Mouse (Mus musculus): ENCODE measurements around the gene Gtpbp2.
A peak's percentile ranks its signal among the peaks of the same experiment; 100 is the strongest.

The Gtpbp2 gene

DNA sequence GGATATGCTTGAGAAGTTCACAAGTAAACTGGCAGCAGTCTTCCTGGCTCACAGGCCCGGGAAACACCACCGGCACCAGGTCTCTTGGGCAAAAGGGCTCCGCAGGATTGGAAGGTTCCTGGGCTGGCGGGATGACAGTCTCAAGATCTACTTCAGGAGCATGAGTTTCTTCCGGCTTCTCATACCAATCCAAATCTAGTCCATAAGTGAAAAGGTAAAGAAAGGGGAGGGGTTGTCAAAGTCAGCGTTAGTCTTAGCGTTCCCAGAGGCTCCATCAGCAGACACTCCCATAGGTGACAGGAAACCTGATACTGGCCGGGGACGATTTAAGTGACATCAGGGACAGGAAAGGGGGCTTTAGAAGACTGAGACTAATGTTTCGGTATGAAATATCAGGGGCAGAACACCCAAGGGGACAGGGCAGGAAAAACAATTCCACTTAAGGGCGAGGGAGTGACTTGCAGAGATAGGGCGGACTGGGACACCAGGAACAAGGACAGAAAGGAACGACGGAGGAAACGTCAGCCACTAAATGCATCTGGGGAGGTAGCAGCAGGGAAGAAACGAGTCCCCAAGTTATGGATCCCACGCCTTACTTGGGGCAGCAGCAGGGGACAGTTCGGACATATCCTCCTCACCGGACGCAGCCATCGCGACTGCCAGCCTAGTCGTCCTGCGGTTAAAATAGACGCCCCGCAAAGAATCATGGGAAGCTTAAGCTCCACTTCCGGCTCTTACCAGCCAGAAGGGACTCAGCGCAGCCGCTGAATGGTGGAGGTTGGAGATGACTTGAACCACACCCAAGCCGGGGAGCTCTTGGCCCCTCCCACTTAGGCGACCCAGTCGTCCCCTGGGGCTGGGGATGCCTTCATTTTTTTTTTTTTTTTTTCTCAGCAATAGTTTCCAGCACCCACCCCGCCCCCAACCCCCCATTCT is 7.7 kb upstream of the Gtpbp2 start, which contains the start of gene Mad2l1bp:
Mad2l1bp (minus strand) TSS at position 707 of the 936 bp plus-strand sequence.
- DNase-seq (ENCODE audit: low spot score in 2 of 2) = peak; percentile 85 to 88

DNA sequence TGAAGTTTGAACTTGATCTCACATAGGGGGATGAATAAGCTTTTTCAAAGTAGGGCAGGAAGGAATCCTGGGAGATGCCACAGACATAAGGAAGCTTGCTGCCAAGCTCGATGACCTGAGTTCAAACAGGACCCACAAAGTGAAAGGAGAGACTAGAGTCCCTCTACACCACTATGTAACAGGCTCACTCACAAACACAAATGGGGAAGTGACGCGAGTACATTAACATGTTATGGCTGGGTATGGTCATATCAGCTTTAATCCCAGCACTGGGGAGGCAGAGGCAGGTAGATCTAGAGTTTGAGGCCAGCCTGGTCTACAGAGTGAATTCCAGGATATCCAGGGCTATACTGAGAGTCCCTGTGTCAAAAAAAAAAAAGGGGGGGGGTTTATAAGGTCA is 6.5 kb upstream of the Gtpbp2 start:
- no peak for DNase-seq (ENCODE audit: low spot score in 2 of 2)

DNA sequence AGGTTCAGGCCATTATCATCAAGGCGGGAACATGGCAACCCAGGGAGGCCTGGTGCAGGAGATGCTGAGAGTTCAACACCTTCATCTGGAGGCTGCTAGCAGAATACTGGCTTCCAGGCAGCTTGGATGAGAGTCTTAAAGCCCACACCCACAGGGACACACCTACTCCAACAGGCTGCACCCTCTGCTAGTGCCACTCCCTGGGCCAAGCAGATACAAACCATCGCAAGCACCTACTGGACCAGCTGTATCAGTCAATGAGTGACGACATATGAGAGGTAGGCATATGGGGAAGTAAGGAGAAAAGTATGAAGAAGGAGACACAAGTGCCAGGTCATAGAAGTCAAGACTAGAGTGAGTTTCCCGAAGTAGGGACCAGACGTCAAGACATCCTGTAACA is 4.2 kb upstream of the Gtpbp2 start:
- no peak for DNase-seq (ENCODE audit: low spot score in 2 of 2)

DNA sequence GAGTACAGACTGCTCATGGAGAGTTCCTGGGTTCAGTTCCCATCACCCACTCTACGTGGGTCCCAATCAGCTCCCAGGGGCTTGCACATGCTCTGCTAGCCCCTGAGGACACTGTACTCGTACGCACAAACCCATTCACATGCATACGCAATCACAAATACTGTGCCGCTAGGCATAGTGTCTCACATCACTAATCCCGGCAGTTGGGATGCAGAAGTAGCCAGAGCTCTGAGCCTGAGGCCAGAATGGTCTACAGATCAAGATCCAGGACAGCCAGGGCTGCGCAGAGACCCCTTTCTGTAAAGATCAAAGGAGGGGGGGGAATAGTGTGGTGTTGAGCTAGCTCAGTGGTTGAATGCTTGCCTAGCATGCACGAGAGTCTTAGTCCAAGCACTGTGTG is 3.7 kb upstream of the Gtpbp2 start:
- no peak for DNase-seq (ENCODE audit: low spot score in 2 of 2)

DNA sequence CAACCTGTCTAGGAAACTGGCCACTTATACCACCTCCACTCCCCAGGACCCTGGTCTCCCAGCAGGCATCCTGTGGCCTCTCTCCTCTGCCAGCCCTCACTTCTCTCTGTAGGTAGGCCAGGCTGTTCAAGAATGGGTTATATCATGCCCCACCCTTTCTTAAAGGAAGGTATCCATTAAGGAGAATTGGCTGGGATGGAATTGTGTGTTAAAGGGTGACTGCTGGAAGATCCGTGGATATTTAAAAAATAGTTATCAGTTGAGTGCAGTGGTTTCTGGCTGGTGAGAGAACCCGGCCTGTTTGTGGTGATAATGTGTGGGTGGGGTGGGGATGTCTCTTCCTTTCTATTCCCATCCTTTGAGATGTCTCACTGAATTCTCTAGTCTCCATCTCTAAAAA is 1.6 kb upstream of the Gtpbp2 start:
- no peak for DNase-seq (ENCODE audit: low spot score in 2 of 2)

DNA sequence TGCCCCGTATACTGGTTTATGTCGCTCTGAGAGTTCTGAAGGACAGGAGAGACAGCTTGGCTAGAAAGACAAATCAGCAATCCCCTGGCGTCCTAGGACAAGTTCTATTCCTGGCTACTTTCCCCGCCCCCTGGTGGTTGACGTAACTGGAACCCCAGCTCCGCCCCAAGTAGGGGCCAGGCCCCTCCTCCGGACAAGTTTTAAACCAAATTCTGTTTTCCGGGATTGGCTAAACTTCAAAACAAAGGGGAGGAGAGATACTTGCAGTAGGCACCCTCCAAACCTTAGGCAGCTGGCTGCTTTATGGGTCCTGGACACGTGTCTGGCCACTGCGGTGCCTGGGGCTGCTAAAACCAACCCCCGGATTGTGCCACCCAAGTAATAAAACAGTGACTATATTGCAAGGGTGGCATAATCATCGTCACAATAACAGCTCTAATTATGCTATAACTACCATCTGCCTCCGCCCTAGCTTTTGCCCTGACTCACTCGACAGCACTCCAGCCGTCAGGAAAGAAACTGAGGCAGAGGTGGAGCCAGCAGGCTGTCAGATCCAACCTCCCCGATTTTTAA is 656 bp upstream of the Gtpbp2 start:
- peak; percentile 84 to 87 for DNase-seq (ENCODE audit: low spot score in 2 of 2)

DNA sequence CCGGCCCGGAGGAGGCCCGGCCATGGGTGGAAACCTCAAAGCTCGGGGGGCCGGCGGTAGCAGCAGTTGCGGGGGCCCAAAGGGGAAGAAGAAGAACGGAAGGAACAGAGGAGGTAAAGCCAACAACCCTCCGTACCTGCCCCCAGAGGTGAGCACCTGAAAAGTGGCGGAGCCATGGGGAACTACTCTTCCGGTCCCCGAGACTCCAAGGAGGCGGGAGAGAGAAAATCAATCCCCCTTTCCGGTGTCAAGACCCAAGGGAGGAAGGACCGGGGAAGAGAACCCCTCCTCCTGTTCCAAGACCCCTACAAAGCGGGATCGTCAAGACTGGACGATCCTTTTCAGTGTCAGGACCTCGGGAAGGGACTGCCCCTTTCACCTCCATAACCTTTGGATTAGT is 347 bp downstream of the Gtpbp2 start:
- no peak for DNase-seq (ENCODE audit: low spot score in 2 of 2)

DNA sequence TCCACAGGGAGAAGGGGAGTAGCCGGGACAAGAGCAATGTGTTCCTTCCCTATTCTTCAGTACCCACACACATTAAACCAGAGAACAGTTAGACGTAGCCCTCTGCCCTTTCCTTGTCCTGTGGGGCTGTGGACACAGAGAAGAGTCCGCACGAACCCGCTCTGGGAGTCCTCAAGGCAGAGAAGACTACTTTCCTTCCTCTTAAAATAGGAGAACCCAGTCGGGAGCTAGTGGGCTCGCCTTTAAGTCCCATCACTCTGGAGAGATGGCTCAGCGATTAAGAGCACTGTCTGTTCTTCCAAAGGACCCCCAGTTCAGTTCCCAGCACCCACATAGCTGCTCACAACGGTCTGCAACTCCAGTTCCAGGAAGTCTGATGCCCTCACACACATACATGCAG is 878 bp downstream of the Gtpbp2 start:
- DNase-seq (ENCODE audit: low spot score in 2 of 2) = no peak

DNA sequence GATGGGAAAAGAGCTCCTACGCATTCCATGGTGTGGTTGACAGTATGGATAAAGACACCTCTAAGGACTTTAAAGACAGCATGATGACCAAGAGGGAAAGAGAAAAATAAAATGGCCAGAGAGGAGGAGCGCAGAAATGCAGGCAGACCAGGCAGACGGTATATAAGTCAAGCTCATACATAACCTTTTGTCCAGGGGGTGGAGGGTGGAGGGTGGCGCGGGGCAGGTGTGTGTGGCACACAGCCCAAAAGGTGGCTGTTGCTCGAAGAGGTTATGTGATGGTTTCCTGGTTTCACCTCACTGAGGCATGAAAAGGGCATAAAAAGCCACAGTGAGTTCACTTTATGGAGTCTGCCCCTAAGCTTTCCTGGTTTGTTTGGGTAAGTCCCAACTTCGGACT is 1.7 kb downstream of the Gtpbp2 start:
- DNase-seq (ENCODE audit: low spot score in 2 of 2) = no peak

DNA sequence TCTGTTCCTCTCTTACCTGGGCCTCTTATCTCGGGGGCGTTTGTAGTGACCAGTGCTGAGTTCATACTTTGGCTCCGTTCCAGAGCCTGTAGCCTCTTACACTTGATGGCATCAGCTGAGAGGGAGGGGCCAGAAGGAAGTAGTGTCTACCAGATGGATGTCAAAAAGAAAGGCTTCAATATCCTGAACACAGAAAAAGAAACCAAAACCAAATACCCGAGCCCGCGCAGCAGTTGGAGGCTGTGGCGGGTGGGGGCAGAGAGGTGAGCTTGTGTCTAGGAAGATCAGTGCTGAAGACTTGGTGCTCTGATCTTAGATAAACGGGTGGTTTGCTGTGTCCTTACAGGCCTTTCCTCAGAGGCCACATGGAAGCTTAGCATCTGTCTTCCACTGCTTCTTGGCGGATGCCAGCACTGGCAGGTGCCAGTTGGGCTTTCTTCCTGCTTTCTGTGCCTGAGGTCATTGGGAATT is 2.2 kb downstream of the Gtpbp2 start:
- DNase-seq (ENCODE audit: low spot score in 2 of 2) = no peak

DNA sequence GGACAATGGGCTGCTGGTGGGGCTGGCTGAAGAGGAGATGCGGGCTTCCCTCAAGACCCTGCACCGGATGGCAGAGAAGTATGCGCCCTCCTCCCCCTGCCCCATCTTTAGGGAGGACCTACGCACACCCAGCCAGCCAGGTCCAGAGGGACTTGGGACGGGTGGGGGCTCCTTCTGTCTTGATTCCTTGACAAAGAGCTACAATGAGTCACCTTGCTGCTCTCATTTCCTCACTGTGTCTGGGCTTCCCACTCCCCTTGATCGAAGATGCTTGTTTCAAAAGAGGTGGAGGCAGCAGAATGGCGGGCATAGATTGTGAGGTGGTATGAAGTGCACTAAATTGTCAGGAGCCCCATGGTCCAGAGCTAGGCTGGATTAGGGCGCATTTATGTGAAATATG is 3.5 kb downstream of the Gtpbp2 start:
- DNase-seq (ENCODE audit: low spot score in 2 of 2) = no peak

DNA sequence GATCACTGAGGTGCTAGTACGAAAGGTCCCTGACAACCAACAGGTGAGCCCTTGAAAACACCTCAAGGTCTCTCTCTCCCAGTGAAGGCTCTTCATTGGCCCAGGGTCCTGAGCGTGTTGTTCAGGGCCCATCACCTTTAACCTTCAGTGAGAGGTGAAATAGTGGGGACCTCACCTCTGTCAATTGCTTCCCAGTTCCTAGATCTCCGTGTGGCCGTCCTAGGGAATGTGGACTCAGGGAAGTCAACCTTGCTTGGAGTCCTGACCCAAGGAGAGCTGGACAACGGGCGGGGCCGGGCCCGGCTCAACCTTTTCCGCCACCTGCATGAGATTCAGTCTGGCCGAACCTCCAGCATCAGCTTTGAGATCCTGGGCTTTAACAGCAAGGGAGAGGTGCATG is 4.0 kb downstream of the Gtpbp2 start:
- DNase-seq (ENCODE audit: low spot score in 2 of 2) = no peak

DNA sequence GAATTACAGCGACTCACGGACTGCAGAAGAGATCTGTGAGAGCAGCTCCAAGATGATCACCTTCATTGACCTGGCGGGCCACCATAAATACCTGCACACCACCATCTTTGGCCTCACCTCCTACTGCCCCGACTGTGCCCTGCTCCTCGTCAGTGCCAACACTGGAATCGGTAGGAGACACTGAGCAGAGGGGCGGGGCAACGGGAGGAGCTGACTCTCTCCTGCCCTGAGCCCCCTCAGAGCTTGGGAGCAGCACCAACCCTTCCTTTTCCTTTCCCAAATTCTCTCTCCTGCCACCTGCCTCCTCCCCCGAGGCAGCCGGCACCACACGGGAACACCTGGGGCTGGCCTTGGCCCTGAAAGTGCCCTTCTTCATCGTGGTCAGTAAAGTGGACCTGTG is 4.6 kb downstream of the Gtpbp2 start:
- DNase-seq (ENCODE audit: low spot score in 2 of 2) = no peak

DNA sequence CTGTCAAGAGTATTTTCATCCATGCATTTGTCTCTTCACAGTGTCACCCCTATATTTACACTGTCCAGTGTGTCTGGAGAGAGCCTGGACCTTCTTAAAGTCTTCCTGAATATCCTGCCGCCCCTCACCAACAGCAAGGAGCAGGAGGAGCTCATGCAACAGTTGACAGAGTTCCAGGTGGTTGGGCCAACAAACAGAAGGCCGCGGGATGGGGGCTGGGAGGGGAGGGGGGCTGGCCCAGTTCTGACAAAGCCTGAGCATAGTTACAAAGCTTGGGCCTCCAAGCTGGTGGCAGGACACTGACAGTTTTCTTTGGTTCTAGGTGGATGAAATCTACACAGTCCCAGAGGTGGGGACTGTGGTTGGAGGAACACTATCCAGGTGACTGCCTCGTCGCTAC is 5.4 kb downstream of the Gtpbp2 start:
- no peak for DNase-seq (ENCODE audit: low spot score in 2 of 2)

DNA sequence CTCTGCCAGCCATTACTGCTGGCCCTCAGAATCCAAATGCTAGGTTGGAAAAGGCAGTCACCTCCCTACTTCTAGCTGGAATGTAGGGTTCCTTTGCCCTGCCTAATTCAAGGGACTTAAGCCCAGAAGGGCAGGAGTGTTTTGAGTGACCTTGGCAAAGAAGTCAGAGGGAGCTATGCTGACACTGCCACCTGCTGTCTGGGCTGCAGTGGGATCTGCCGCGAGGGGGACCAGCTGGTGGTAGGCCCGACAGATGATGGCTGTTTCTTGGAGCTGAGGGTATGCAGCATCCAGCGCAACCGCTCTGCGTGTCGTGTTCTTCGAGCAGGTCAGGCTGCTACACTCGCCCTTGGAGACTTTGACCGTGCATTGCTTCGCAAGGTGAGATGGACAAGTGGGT is 6.2 kb downstream of the Gtpbp2 start:
- no peak for DNase-seq (ENCODE audit: low spot score in 2 of 2)

DNA sequence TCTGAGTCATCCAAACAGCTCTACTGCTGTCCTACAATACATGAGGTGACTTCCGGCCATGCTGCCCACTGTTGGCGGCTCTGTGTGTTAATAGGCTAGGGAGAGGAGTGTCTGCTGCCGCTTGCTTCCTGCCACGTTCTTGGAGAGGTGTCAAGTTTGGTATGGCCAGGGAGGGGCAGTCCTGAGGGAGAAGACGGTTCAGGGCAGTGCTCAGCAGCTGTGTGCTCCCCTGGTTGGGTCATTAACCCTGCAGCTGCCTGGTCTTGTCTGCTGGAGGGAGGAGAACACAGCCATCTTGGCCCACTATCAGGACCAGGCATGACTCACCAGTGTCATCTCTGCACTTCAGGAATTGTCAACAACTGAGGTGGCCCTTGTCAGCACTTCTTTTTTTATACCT is 7.5 kb downstream of the Gtpbp2 start:
- no peak for DNase-seq (ENCODE audit: low spot score in 2 of 2)

DNA sequence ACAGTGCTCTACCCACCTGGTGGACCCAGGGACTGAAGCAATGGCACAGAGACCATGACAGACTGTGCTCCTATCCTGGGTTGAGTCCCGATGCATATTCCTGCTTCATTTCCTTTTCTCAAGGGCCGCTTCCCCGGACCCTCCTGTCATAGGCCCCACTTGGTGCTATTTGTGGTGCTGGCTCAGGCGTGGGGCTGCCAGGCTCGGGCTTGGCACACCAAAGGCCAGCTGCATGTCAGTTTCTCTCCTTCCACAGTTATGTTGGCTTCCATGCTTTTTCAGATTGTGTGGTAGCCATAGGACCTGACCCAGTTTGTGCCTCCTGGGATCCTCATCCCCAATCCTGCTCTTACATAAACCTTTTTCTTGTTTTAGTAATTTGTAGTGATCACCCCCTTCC is 7.9 kb downstream of the Gtpbp2 start:
- no peak for DNase-seq (ENCODE audit: low spot score in 2 of 2)

DNA sequence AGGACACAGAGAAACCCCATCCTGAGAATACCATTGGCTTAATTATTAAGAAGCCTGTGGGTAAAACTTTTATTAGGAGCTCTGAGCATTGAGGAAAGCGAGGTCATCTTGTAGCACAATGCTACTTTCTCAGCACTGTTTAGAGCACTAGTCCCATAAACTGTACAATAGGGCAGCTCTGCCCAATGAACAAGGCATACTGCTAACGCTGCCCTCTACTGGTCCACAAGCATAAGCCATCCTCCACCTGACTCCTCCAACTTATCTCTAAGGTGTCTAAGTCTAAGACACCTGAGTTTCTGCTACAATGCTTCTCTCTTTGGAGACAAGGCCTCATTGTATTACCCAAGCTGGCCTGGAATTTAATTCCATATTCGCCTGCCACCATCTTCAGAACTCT is 9.7 kb downstream of the Gtpbp2 start:
- DNase-seq (ENCODE audit: low spot score in 2 of 2) = no peak

DNA sequence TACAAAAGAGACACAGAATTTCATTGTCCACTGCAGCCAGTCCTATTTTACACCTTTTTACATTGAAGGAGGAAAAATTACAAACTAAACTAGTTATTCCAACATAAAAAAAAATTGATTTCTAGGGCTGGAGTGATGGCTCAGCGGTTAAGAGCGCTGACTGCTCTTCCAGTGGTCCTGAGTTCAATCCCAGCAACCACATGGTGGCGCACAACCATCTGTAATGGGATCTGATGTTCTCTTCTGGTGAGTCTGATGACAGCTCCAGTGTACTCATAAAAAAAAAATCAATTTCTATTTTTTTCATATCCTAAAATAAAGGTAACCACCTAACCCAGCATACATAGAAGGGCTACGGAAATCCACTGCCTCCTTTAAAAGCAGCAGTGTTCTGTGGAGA is 21.4 kb downstream of the Gtpbp2 start:
- no peak for DNase-seq (ENCODE audit: low spot score in 2 of 2)

DNA sequence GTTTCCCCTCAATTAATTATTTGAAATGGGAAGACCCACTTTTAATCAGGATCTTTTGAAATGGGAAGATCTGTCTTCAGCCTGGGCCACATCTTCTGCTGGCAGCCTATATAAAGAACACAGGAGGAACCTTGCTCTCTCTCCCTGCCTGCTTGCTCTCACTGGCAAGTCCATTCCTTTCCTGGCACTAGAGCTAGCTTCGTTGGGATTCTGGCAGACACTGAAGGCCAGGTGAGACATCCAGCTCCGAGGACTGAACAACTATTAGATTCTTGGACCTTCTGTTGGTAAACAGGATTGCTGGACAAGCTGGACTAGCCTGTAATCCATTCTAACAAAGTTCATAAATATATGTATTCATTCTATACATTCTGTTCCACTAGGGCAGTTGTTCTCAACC is 28.0 kb downstream of the Gtpbp2 start:
- no peak for DNase-seq (ENCODE audit: low spot score in 2 of 2)

DNA sequence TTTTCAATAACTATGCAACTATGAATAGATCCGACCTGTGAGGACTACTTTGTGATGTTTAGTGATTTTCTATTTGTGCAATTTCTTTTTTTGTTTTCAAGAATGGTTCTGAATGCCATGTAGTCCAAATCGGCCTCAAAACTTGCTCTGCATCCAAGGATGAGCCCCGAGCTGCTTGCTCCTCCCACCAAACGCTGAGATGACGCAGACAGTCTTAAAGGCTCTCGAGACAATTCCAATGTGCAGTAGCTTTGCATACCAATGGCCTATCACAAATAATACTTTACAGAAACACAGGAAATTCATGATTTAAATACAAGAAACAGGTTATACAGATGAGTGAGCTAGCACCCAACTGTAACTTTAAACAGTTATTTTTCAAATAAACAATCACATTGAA is 40.3 kb downstream of the Gtpbp2 start:
- DNase-seq (ENCODE audit: low spot score in 2 of 2) = peak in 1 of 2 experiments; percentile 4

DNA sequence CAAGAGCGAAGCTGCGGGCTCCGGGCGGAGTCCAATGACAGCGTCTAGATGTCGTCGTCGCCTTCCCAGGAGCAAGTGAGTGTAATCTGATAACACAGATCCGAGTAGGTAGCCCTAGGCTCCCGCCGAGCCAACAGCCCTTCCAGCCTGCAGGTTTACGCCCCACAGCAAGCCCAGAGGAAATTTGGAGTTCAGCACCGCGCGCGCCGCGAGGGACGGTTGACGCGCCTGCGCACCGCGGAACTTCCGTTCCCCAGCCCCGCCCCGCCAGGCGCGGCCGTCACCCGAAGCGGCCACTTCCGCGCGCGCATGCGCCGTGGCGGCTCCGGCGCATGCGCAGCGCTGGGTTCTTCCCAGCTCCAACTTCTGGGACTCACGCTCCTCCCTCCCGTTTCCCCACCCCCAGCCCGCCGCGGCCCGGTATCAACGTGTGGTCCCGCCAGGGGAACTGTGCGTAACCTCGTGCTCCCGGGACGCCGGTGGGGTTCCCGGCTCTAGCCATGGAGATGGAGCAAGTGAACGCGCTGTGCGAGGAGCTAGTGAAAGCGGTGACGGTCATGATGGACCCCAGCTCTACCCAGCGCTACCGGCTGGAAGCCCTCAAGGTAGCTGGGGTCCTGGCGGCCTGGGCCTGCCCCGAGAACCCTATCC is 41.7 kb downstream of the Gtpbp2 start, which contains the start of the genes Polh and Xpo5:
Polh (minus strand) TSS at position 225 of the 651 bp plus-strand sequence.
Xpo5 (plus strand) TSS at position 362 of the 651 bp plus-strand sequence.
- peak; percentile 91 to 92 for DNase-seq (ENCODE audit: low spot score in 2 of 2)

DNA sequence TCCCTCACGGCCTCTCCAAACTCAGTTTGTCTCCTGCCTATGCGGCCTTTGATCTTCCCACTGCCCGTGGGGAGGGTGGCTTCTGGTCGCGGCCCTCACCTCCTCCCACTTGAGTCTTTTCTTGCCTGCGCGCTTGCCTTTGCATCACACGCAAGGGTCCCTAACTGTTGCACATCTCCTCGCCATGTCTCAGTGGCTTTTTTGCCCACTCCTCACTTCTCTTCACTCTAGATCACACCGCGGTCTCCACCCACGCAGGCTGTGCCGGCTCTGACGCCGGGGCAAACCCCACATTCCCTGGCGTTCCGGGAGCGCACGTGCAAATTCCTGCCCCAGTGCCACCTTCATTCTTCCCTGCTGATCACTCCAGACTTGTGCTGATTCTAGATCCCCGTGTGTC is 42.2 kb downstream of the Gtpbp2 start:
- peak in 1 of 2 experiments; percentile 48 for DNase-seq (ENCODE audit: low spot score in 2 of 2)

Measured in frontal cortex, postnatal 36 days (tissue).